Mouse (Mus musculus): ENCODE data around the gene Plekho1.

GRCm38 (mm10) chr3:95950763-95951551 is 44.8 kb downstream of the Plekho1 start:
- TF ChIP-seq CTCF (conservative IDR thresholded peaks at IDR 0.05; ENCODE audit: low read length): no peak
- no peak for TF ChIP-seq POU5F1 (IDR thresholded peaks at IDR 0.05; ENCODE audit: borderline replicate concordance, low read length)
- TF ChIP-seq NANOG (IDR thresholded peaks at IDR 0.05; ENCODE audit: borderline replicate concordance, low read length): no peak

All from E14TG2a.4 (cell line).